Comparison of ENCODE assay signal across 8 mouse cellular contexts in the genomic region with DNA sequence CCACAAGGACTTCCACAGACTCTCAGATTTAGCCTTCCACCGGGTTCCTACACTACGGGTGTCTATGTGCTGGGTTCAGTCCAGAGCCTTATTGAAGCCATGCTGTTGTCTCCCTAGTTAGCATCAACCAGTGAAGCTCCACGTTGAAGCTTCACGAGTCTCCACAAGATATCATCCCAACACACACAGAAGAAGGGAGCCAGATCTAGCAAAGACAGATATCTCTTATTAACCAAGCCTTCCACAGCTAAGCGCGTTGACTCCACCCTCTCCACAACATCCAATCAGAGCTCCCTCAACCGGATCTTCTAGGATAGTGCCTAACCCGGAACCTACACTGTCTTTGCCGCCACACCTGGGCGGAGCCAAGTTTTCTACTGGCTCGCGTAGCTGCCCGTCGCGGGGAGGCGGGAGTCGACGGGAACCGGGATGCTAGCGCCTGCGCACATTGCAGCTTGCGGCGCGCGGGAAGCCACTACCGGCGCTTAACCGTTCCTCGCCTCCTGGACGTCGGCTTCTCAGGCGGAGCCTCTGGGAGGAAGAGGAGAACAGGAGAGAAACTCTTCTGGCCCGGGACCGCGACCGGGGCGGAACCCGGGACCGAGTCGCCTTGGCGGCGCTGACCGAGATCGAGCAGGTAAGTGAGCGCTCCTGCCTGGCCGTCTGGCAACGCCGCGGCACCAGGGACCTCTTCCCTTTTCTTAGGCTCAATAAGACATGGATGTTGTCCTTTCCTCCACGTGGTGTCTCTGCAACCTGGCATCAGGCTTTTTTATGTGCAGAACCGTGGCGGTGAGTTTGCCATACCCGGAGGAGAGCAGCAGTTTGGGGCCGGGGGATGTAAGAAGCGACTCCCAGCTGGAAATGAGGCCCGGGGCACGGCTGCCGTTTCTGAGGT. TPM values are rescaled to one million over a fixed set of nuclear protein-coding genes. Genes with fewer than 3 reads are reported as not detected.
DNase-seq lines count a peak whose midpoint lies in the region; ATAC-seq and TF ChIP-seq lines count a peak whose summit lies in the region.

A gene (plus strand): TSS at position 403 of the 898 bp plus-strand sequence.

- H3K4me1 ChIP-seq in cortical plate, adult 2 months (ENCODE audit: control insufficient read depth, insufficient read depth, low read length) = peaks cover 2% of the 10 kb centered on the region; the same call in 1 of the 2 replicates
- peaks cover 33% of the 10 kb centered on the region for H3K4me1 ChIP-seq in megakaryocyte, embryonic 14.5 days

- no peak within 1 kb of the TSS for H3K27ac ChIP-seq in cortical plate, adult 2 months (ENCODE audit: insufficient read depth, low read length)

- peaks cover 32% of the 10 kb centered on the region for H3K36me3 ChIP-seq in megakaryocyte, embryonic 14.5 days (replicated peaks; ENCODE audit: low read length)

- no peak for TF ChIP-seq CTCF in cortical plate, adult 2 months (IDR thresholded peaks at IDR 0.05; ENCODE audit: extremely low read depth, insufficient read depth, low read length)

- H3K4me3 ChIP-seq in cortical plate, adult 2 months (ENCODE audit: insufficient read depth, low read length) = peak within 1 kb of the TSS; percentile 63
- H3K4me3 ChIP-seq in megakaryocyte, embryonic 14.5 days (replicated peaks) = peak within 1 kb of the TSS; percentile 97

- DNase-seq in gastrocnemius, adult 8-10 months (ENCODE audit: low spot score in 2 of 2) = peak; percentile 97 to 98
- peak; percentile 83 for DNase-seq in hindlimb bud, embryonic 11.5 days (ENCODE audit: extremely low spot score, low read depth, low spot score)
- peak; percentile 97 to 100 for DNase-seq in left cerebral cortex, adult 8-10 months (ENCODE audit: low spot score in 2 of 2)
- DNase-seq in right cerebral cortex, postnatal 10 days (ENCODE audit: low spot score in 2 of 2) = peak; percentile 99
- DNase-seq in urinary bladder, postnatal 25 days (ENCODE audit: low spot score) = peak; percentile 100

- peak; percentile 99 for ATAC-seq in activated CD4-positive, CD25-positive, alpha-beta regulatory T cell, adult 4 months

- H3K27me3 ChIP-seq in megakaryocyte, embryonic 14.5 days (replicated peaks) = peaks cover 8% of the 10 kb centered on the region

- no peaks in the 10 kb centered on the region for H3K9me3 ChIP-seq in megakaryocyte, embryonic 14.5 days

- TF ChIP-seq POLR2A in cortical plate, adult 2 months (IDR thresholded peaks at IDR 0.05; ENCODE audit: extremely low read depth, insufficient read depth, low read length) = peak; percentile 41

RNA-seq across cellular contexts. Expression of the gene that starts here (rescaled TPM):
- 10 to 100 TPM; 55.2 to 64.6 TPM for polyA plus RNA-seq in activated CD4-positive, CD25-positive, alpha-beta regulatory T cell, adult 4 months (2017; shearing (Covaris generic))
- polyA plus RNA-seq in cortical plate, adult 2 months (2012; rRNA removed) = 22.1 and 22.9 TPM in 2 replicates
- total RNA-seq in gastrocnemius, adult 8-10 months (2022) = 1 to 10 TPM; 6.0 to 8.0 (median 6.6) TPM
- total RNA-seq in left cerebral cortex, adult 8-10 months (2022) = 10 to 100 TPM; 10.7 to 13.1 (median 11.9) TPM
- 2.6 and 25.6 TPM in 2 replicates for polyA plus RNA-seq in megakaryocyte, embryonic 14.5 days (2012; ENCODE audit: insufficient read depth, low replicate concordance)
